Mouse (Mus musculus) bone marrow, adult 2 months (tissue): ENCODE data around the gene Endou. TPM values are rescaled to one million over a fixed set of nuclear protein-coding genes. Genes with fewer than 3 reads are reported as not detected.
A peak's percentile ranks its signal among the peaks of the same experiment; 100 is the strongest.

Source experiments
- H3K27ac ChIP-seq: fragments of 200-500 bp; 2 replicates; pipeline ENCODE4 v1.5.1; 2012; ENCODE audit warnings: low read depth, mild to moderate bottlenecking, control low read depth, inconsistent platforms, low read length; ENCODE audit not compliant: control insufficient read depth, poor library complexity, insufficient read depth
- H3K4me1 ChIP-seq: fragments of 200-500 bp; 2 replicates; pipeline ENCODE4 v1.6.1; 2011; ENCODE audit warnings: low read length; ENCODE audit not compliant: control insufficient read depth, insufficient read depth
- H3K4me3 ChIP-seq: fragments of 200-500 bp; replicated peaks from 2 replicates; pipeline ENCODE3; 2011; ENCODE audit warnings: mild to moderate bottlenecking, low read depth, low read length, control low read depth; ENCODE audit not compliant: control insufficient read depth
- CTCF ChIP-seq: fragments of 200-500 bp; IDR thresholded peaks from 2 replicates; pipeline ENCODE4 v1.5.1; 2011; ENCODE audit warnings: low read length, control low read depth; ENCODE audit not compliant: control insufficient read depth, insufficient read depth
- POLR2A ChIP-seq: fragments of 200-500 bp; IDR thresholded peaks from 2 replicates; pipeline ENCODE4 v1.6.1; 2011; ENCODE audit warnings: low read depth, mild to moderate bottlenecking, control low read depth, low read length, borderline replicate concordance; ENCODE audit not compliant: control insufficient read depth
- WGBS: fragments of 180-500 bp; shearing (Covaris S2); methylation state at CpG from one replicate; pipeline ENCODE4 v1.1.7; 2018; 5-methylcytosine and 5-hydroxymethylcytosine counted together
- polyA plus RNA-seq: library from polyadenylated mRNA; stranded (reverse); fragments of >200 nt; gene quantifications from 2 replicates; pipeline ENCODE4 v1.2.4, GENCODE M21; 2011; ENCODE audit warnings: low replicate concordance; ENCODE audit not compliant: missing spikeins, insufficient read depth, insufficient read length

Gene Endou
- polyA plus RNA-seq, 1 experiment = 7.3 TPM

DNA sequence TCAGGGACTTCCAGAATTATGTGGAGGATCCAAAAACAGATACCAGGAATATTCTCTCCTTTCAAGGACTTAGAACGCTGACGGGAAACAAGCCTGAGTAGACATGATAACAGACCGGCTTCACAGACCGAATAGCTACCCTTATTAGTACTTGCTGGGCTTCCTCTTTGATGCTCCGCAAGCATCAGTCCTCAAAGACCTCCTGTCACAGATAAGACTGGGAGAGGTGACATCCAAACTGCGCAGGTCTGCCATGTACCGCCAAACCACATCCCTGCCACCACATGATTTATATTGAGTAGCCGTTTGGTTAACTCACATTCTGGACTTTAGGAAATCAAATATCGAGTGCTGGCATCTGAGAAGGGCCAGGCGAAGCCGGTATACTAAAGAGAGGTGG, 14.4 kb downstream of the Endou start:
- 74% methylated on average over 11 of the region's 11 CpGs for WGBS
- Histone ChIP-seq H3K27ac (no peak overlapping the region), H3K4me3 (no peak overlapping the region), H3K4me1 (peaks cover 2% of the 10 kb centered on the region; the same call in 1 of the 2 replicates)
- no peak for TF ChIP-seq POLR2A
- no peak for TF ChIP-seq CTCF

DNA sequence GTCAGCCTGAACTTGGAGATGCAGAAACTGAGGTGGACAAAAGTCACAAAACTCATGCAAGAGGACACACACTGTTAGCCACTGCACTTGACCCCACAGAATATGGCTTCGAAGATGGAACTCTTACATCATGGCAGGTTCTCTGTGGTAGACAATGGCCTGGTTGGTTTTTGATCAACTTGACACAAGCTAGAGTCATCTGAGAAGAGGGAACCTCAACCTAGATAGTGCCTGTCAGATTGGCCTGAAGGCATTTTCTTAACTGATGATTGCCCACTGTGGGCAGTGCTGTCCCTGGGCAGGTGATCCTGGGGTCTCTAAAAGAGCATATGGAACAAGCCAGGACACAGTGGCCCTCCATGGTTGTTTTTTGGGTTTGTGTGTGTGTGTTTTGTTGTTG, 15.4 kb downstream of the Endou start:
- no peaks in the 10 kb centered on the region; the same call in 1 of the 2 replicates for H3K4me1 ChIP-seq
- TF ChIP-seq POLR2A = no peak
- TF ChIP-seq CTCF = no peak
- WGBS = 82% methylated on average over 1 of the region's 1 CpGs
- no peak overlapping the region for H3K4me3 ChIP-seq
- no peak overlapping the region for H3K27ac ChIP-seq

DNA sequence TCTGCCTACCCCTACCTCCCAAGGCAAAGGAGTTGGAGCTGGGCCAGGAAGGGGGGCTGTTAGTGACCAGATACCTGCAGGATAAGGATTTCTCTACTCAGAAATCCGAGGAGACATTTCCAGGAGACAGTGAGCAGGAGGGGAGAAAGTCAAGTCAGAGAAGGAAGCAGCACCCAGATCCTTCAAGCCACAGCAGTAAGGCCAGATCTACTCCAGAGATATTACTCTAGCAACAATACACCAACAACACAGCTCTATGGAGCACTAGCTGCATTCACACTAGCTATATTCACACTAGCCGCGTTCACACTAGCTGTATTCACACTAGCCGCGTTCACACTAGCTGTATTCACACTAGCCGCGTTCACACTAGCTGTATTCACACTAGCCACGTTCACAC, 16.1 kb downstream of the Endou start:
- Histone ChIP-seq H3K4me1 (no peaks in the 10 kb centered on the region), H3K4me3 (no peak overlapping the region), H3K27ac (no peak overlapping the region)
- 84% methylated on average over 8 of the region's 8 CpGs for WGBS
- TF ChIP-seq POLR2A = no peak
- no peak for TF ChIP-seq CTCF

DNA sequence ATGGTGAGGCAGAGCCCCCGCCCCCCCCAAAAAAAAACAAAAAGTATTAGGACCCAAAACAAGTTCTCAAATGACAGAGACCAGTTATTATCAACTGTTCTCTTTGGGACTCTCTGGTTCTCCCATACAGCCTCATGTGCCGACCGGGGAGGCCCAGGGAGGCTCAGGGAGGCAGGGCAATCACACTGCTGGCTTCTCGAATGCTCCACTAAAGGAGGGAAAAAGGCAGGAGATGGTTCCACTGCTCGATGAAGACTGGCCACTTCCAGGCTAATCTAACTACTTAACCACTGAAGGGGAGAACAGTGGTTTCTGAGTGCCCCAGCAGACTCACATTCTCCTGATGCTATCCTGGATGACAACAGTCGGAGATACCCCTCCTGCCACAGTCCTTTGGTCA, 18.6 kb downstream of the Endou start:
- no peaks in the 10 kb centered on the region for H3K4me1 ChIP-seq
- WGBS = 71% methylated on average over 6 of the region's 6 CpGs
- TF ChIP-seq POLR2A (no peak), CTCF (no peak)
- H3K4me3 ChIP-seq = no peak overlapping the region
- no peak overlapping the region for H3K27ac ChIP-seq

DNA sequence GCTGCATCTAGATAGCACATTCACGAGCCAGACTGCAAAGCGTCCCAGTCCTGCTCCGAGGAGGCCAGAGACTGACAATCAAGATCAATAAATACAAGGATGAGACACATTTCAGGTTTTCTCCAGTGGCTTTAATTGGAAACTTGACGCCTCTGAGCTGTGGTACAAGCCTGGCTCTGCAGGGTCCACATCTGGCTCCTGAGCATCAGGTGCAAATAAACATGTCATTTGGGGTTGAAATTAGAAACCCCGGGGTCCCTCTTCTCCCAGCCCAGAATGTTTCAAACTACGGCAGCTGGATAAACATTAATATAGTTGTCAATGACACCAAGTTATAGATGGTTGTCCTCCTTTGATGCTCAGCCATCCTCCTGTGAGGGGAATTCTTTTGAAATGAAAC, 20.2 kb downstream of the Endou start:
- TF ChIP-seq CTCF (no peak), POLR2A (no peak)
- no peak overlapping the region for H3K4me3 ChIP-seq
- WGBS = 81% methylated on average over 6 of the region's 6 CpGs
- H3K27ac ChIP-seq = no peak overlapping the region
- H3K4me1 ChIP-seq = no peaks in the 10 kb centered on the region

DNA sequence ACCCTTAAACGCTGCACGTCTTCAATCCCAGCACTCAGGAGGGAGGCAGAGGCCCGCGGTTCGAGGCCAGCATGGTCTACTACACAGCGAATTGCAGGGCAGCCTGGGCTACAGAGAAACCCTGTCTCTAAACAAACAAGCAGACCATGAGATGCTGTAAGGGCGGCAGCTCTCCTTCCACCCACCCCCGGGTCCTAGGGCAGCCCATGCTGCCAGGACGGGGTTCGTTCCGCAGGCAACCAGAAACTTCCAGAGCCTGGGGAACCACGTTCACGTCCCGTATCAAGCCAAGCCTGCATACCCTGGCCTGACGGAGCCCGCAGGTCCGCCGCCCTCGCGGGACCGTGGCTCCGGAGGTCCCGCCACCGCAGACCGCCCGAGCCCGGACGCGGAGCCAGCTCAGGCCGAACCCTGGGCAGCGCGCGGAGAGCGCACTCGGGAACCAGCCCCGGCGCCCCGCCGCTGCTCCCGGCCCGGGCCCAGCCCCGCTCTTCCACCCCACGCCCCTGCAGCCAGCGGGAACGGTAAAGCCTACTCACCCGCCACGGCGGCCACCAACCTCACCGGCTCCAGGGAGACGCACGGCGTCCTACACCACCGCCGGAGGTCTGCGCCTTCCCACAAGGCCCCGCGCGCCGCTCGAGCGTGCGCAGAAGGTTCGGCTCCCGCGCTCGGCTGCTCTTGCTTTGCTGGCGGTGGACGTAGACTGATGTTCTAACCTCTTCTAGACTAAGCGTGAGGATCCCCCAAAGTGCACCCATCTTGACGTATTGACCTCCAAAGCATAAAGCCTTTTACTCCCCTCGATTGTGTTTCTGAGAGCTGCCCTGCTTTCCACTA, 25.7 kb downstream of the Endou start, which contains the start of gene Rpap3:
Gene Rpap3, minus strand, starts transcription at position 615 of the 840 bp plus-strand sequence.
- no peaks in the 10 kb centered on the region for H3K4me1 ChIP-seq

DNA sequence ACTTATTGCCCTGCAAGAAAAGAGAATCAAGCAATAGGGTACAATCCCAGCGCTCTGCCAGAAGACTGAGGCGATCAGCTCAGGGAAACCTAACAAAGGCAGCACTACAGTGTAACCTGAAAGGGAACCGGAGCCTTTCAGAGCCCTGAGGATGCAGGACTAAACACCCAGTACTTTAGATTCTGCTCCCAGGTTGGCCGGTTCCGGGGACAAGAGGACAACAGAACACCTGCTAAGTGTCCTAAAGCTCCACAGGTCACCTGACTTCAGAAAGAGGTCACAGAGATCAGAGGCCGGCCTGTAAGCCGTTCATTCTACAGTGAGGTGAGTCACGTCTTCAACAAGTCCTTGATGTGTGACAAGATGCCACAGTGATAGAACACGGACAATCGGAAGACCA, 34.5 kb downstream of the Endou start:
- no peak overlapping the region for H3K27ac ChIP-seq
- H3K4me3 ChIP-seq = no peak overlapping the region
- no peaks in the 10 kb centered on the region for H3K4me1 ChIP-seq
- TF ChIP-seq POLR2A = no peak
- TF ChIP-seq CTCF = no peak
- whole genome bisulfite sequencing = 93% methylated on average over 10 of the region's 10 CpGs

More for the DNA sequence above, 25.7 kb downstream of the Endou start, which contains the start of gene Rpap3:
- Histone ChIP-seq H3K27ac (no peak within 1 kb of the TSS; the same call in 1 of the 2 replicates), H3K4me3 (peak within 1 kb of the TSS; percentile 77)
- TF ChIP-seq POLR2A (peak; percentile 61; the same call in 1 of the 2 replicates), CTCF (no peak)
- WGBS = under 1% methylated on average over 71 of the region's 71 CpGs

DNA sequence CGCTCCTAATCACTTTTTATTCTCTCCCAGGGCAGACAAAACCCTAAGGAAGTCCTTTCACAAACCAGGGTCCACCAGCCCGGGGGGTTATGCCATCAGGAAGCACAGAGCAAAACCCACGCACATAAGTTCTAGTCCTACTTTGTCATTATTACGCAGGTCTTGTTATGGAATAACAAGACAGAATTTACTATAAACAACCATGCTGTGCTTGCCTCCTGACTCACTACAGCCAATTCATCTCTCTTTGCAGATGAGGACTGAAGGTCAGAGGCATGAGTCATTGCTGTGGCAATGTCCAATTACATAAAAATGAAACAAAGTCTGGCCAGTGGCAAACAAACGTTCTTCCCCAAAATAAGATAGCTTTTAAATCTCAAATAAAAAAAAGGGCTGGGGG, 37.7 kb downstream of the Endou start:
- 80% methylated on average over 5 of the region's 5 CpGs for WGBS
- TF ChIP-seq POLR2A (no peak), CTCF (no peak)
- no peaks in the 10 kb centered on the region for H3K4me1 ChIP-seq
- no peak overlapping the region for H3K27ac ChIP-seq
- no peak overlapping the region for H3K4me3 ChIP-seq
